Mouse (Mus musculus): ENCODE data around the gene Bricd5.

Bricd5 gene

DNA sequence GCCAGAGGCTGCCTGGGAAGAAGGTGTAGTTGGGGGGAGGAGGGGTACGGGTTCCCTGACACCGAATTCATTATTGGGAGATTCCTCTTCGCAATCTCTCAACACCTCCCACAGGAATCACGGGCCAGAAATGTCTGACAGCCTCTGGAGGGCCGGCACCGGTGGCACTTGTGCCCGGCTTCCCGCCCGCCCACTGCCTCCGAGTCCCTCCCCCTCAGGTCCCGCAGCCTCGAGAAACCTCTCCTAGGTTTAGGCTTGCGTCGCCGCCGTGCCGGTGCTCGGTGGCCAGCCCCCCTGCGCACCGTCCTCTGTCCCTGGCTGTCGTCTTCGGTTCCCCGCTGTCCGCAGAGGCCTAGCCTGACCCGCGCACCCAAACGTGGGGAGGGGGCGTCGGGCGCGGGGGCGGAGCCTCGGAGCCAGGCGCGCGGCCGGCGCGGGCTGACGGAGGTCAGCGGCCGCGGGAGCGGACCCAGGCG, 14.5 kb downstream of the Bricd5 start, which contains the start of gene Caskin1:
Gene Caskin1 (plus strand): TSS at position 416 of the 476 bp plus-strand sequence.
- no peak for DNase-seq

DNA sequence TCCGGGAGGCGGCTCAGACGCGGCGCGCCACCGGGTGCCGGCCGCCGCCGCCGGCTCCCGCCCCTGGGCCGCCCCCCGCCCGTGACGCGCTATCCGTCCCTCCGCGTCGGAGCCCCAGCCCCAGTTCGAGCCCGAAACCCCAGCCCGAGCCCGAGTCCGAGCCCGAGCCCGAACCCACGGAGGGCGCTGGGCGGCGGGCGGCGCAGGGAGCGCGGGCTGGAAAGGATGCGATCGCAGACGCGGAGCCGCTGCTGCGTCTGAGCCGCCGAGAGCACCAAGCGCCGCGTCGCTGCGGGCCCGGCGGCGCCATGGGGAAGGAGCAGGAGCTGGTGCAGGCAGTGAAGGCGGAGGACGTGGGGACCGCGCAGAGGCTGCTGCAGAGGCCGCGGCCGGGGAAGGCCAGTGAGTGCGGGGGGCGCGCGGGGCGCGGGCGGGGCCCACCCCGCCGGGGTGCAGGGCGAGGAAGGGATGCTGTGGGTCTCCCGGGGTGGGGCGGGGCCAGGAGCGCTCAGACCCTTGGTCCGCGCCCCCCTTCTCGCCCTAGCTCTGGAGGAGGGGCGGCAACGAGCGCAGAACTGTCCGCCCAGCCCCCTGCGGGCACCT, 15.1 kb downstream of the Bricd5 start:
- peak; percentile 61 for DNase-seq

DNA sequence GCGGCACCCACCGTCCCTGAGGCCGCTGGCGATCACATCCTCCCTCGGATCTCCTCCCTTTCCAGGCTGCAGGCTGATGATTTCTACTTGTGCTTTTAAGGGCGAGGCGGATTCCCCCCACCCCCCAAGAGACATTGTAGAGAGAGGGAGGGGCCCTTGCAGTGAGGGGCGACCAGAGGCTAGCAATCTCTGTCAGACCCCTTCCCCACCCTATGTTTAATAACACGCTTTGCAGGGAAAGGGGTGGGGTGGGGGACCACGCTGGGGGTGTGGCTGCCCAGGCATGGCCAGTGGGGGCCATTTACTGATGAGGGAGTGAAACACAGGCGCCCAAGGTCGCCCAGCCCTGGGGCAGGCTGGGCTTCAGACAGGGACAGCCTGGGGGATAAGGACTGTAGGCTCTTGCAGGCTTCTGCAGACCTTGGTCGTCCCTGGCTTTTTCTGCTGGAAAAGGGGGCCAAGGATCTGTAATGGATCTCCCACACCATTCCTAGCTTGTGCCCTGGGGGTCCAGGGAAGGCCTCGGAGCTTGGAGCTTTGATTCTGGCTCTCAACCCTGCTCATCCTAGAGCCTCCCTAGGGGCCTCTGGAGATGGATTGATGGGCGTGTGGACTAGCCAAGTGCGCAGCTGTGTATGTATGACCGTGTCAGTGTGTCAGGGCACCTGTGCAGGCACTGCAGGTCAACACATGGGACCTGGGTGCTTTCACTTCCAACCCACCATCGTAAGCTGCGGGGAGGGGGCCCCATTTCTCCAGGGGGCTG, 15.8 kb downstream of the Bricd5 start:
- peak; percentile 13 for DNase-seq

DNA sequence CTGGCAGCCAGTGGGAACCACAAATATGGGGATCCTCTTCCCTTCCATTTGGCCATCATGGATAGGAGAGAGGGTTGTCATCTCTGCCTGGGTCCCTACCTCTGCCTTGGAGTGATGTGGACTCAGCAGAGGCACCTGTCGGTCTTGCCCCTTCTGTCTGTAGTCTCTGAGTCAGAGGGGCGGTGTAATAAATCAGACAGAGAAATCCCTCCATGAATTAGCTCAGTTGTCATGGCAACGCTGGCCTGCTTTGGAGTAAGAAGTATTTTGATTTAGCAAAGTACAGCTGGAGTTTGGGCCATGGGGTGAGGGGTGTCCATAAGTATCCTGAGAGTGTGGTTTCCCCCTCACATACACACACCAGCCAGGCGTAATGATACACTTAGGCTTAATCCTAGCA, 16.7 kb downstream of the Bricd5 start:
- DNase-seq = peak; percentile 56

DNA sequence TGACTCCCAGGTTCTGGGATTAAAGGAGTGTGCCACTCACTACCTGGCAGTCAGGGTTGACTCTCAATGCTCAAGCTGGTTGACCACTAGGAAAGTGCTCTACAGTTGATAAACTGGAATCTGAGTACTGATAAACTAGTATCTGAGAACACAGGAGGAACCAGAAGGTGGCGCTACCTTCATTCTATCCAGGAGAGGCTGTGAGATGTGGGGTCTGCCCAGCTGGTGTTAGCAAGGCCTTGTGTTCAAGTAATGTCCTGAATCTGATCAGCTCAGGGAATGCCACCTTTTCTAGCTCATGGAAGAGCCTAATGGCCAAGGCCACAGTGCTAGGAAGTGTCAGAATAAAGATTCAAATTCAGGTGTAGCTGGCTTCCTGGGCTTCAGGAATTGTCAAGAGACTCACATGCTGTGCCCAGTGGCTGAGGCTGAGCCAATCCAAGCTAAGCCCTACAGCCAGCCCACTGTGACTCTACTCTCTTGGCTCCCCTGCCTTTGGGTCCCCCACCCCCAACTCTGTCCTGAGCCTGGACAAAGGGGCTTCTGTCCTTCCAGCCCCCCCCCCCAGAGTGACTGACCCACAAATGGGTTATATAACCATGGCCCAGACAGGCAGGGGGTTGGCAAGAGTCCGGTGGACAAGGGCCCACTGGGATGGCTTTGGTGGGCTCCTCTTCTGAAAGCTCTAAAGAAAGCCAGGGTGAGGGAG, 21.1 kb downstream of the Bricd5 start:
- DNase-seq = peak; percentile 62

DNA sequence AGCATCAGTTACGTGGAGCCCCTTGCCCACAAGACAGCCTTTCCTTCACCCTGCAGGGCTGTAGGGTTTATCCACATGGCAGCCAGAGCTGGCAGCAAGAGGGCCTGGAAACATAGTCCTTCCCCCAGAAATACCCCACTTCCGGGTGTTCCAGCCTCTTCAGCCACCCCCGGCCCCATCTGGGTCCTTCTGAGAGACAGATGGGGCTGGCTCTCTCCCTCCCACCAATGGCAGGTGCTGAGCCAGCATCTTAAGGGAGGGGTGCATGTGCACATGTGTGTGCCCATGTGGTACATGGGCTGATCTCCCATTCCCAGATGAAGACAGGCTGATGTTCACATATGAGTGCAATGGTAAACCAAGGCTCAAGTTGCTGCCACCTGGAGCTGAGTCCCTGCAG, 21.8 kb downstream of the Bricd5 start:
- DNase-seq = peak; percentile 2

DNA sequence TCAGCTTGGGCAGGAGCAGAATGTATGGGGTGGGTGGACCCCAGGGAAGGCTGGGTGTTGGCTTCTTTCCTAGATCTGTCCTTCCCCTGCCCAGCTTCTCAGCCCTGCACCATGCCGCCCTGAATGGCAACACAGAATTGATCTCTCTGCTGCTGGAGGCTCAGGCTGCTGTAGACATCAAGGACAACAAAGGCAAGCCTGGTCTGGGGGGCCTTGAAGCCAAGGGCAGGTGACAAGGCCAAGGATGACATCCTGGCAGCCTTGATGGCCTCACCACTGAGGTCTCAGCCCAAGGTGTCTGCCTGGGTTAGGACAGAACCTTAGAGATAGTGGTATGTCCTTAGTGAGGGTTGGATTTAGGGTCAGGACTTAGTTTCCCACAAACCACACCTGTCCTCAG, 22.3 kb downstream of the Bricd5 start:
- no peak for DNase-seq

DNA sequence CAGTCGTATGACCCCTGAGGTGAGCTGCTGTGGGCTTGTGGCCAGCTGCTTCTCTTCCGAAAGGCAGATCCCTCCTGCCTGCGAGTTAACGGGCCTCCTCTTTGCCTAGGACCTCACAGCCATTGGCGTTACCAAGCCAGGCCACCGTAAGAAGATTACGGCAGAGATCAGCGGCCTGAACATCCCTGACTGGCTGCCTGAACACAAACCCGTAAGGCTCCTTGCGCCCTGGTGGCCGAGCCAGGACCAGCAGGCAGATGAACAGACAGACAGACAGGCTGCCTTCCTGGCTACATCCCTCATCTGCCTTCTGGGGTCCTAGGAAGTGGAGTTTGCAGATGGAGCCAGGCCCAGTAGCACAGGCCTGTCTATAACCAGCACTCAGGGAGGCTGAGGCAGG, 28.5 kb downstream of the Bricd5 start:
- DNase-seq = peak; percentile 12

DNA sequence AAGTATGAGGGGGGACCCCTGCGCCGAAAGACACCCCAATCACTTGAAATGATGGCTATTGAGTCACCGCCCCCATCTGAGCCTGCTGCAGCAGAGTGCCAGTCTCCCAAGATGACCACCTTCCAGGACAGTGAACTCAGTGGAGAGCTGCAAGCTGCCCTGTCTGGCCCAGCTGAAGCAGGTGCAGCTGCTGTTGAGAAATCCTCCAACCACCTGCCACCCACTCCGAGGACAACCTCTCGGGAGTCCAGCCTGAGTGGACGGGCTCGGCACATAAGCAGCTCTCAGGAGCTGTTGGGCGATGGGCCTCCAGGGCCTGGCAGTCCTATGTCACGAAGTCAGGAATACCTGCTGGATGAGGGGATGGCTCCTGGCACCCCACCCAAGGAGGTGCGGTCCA, 30.4 kb downstream of the Bricd5 start:
- DNase-seq = peak; percentile 7

DNA sequence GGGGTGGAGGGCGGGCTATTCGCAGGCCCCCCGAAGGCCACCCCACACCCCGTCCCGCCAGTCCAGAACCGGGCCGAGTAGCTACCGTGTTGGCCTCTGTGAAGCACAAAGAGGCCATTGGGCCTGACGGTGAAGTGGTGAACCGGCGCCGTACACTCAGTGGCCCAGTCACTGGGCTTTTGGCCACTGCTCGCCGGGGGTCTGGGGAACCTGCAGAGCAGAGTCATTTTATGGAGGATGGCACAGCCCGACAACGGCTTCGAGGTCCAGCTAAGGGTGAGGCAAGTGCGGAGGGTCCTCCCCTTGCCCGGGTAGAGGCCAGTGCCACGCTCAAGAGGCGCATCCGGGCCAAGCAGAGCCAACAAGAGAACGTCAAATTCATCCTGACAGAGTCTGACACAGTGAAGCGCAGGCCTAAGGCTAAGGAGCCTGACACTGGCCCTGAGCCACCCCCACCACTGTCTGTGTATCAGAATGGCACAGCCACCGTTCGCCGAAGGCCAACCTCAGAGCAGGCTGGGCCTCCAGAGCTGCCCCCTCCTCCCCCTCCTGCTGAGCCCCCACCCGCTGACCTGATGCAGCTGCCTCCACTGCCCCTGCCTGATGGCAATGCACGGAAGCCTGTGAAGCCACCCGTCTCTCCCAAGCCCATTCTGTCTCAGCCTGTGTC, 31.7 kb downstream of the Bricd5 start:
- peak; percentile 9 for DNase-seq

DNA sequence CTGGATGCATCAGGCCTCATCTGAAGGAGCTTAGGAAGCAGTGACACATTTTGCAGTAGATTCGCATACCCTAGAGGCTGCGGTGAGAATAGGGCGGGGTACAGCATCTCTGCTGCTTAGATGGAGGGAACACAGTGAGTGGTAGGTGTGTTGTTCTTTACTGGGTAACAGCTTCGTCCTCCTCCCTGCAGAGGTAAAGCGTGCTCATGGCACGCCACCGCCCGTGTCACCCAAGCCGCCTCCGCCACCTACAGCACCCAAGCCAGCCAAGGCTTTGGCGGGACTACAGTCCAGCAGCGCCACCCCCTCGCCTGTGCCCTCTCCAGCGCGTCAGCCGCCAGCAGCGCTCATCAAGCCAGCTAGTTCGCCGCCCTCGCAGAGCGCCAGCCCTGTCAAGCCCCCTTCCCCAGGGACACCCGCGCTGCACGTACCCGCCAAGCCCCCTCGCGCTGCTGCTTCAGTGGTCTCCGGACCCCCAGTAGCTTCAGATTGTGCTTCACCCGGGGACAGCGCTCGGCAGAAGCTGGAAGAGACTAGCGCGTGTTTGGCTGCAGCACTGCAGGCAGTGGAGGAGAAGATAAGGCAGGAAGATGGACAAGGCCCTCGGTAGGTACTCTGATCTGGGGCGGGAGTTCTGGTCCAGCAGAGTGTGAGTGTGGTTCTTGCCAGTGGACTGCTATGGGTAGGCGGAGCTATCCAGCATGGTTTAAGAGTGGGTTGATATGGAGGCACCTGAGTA, 32.8 kb downstream of the Bricd5 start:
- peak; percentile 43 for DNase-seq

DNA sequence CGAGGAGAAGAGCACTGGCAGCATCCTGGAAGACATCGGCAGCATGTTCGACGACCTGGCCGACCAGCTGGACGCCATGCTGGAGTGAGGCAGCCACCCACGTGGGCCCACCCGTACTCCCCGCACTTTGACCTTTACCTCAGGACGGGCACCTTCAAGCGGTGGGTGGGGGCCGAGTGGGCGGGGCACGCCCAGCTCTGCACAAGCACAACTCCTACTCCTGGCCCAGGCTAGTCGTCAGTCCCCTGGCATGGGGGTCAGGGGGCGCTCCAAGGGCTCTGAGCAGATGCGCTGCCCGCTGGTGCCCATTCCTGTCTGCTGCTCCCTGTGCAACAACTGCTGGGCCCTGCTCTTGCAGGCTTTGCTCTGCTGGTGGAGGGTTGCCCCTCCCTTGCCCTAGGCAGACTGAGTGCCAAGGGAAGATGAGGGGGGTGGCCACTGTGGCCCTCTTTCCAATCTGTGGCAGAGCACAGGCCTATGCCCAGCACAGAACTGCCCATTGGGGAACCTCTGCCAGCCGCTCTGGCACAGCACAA, 33.5 kb downstream of the Bricd5 start:
- peak; percentile 23 for DNase-seq

DNA sequence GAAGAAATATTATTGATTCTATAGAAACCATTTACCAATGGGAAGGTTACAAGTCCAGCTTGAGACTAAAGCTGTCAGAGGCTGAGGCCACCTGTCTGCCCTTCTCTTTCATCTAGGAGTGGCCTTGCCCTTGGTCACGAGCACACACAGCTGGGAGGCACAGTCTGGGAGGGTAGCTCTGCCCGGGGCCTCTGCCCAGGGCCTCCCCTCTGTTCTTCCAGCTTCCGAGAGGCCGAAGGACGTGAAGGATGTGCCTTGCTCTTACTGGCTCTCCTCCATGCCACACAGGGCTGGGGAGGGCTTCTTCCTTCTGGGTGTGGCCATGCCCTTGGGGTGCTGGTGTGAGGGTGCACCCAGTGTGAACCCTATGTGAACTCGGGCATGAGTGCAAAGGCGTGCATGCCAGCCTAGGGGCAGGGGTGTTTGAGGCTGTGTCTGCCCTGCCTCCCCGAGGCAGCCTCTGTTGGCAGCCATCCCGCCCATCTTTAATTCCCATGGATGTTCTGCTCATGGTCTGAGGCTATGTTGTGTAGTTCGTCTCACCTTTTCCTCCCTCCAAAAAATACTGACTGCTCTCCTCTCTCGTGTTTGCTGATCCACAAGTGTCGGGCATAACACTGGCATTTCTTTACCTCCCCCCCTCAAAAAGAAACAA, 34.2 kb downstream of the Bricd5 start:
- DNase-seq = peak; percentile 33

DNA sequence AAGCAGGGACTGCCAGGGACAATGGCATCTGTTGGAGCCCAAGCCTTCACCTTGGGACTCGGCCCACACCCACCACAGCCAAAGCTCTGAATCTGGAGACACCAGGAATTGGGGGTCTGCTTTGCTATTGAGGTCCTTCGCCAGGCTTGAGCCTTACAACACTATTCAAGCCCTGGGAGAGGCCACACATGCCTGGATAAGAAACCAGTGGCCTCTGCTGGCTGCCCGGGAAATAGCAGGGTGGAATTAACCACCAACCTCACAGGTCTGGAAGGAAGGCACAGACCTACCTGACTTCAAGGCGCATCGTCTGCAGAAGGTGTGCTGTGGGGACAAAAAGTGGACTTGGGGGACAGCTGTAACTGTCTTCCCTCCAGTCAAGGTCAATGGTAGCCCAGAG, 39.9 kb downstream of the Bricd5 start:
- peak; percentile 63 for DNase-seq

DNA sequence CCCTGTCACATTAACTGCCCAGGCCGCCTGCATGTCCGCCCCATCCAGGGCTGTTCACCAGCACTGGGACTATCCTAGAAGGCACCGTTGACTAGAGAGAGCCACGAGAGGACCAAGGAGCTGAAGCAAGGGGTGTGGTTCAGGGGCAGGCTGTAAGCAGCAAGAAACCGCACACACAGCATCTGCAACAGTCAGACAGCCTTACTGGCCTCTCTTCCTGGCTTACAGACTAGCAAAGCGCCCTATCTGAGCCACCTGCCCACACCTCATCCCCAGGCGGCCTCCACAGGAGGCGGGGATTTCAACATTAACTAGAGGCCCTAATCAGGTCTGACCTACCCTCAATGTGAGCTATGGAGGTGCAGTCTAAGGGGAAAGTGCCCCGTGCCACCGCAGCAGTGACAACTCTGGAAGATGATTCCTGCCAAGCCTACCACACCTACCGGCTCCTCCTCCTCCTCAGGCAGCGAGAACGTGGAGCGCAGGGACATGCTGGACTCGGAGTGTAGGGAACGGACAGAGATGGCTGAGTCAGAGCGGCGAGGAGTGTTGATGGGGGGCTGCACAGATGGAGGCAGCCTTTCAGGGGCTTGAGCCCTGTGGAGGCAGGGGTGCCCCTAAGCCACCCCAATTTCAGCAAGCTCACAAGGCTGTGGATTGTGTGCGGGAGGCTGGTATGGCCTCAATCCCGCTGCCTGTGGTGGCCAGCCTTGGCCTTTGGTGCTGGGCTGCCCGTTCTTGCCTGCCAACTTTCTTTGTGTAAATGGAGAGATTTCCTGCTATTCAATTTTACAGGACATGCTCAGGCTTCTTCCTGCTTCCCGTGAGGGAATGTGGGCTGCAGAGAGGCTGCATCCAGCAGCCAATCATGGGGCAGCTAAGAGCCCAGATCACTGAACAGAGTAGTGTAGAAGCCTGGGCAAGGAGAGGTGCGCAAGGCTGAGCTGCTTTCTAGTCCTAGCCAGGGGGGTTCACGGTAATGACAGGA, 40.9 kb downstream of the Bricd5 start:
- DNase-seq = no peak

DNA sequence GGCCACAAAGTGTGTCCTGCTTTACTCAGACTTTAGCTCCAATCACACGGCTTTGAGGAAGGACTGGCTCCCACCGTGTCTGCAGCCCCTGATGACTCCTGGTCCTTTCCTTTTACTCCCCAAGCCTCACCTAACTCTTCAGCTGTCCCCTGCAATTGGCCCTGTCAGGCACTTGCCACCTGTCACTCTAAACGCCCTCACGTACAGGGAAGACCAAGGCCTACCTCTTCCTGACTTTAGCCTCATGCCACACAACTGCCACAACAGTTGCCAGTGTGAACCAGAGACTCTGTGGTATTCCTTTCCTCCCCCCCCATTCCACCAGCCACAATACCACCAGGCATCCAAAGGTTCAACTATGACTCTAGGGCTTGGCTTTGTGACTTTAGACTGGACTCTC, 46.8 kb downstream of the Bricd5 start:
- no peak for DNase-seq

DNA sequence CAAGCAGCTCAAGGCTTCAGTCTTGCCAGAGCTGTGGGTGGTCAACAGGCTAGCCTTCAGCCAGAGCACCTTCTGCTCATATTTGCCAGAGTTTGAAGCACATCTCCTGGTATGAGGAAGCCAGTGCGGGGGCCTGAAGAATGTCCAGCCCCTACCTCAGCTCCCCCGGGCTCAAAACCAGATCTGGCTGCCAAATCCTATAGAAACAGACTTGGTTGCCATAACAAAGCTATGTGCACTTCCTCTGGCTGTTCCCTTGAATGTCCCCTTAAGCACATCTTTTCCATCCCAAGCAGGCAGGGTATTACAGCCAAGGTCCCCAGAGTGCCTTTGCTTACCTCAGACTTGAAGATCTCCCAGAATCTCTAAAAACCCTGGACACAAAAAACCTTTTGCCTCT, 51.0 kb downstream of the Bricd5 start:
- DNase-seq = no peak

All from right cerebral cortex, postnatal 4 days (tissue).